Mouse (Mus musculus): ENCODE measurements around the gene Rpl18a.

DNA sequence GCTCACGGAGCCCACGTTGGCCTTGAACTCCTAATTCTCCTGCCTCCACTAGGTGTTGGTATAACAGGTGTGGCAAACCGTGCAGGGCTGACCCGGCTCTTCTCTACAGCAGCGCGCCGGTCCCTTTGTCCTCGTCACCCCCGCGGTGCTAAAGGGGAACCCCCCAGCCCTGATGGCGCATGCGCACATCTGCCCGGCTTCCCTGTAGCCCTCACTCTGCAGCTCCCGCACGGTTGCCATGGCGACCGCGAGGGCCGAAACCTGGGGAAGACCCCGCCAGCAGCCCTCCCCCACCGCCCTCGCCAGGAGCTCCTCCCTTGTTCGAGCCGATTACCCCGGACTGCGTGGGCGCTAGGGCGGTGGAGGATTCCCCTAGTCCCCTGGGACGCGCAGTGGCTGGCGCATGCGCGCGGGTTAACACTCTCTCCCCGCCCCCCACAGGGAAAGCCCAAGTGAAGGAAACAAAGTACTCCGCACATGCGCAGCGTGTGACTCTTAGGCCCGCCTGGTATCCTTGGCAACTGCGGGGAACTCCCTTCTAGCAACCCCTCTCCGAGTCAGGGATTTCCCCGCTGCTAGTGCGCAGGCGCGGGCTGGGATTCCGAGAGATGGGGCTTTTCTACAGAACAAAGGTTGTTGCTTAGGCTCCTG, 31.7 kb downstream of the Rpl18a start:
- no peak for TF ChIP-seq CTCF (conservative IDR thresholded peaks at IDR 0.05; ENCODE audit: low read length)
- no peak for TF ChIP-seq POU5F1 (IDR thresholded peaks at IDR 0.05; ENCODE audit: borderline replicate concordance, low read length)
